Mouse (Mus musculus) hindbrain, embryonic 11.5 days (tissue): ENCODE measurements around the gene Ccdc88c. TPM values are rescaled to one million over a fixed set of nuclear protein-coding genes. Genes with fewer than 3 reads are reported as not detected.

Experiments
- ATAC-seq: fragments of 200-750 bp; cut with Nextera tagmentation; 2 replicates; pipeline ENCODE4 v1.8.0; 2017; ENCODE audit warnings: mild to moderate bottlenecking, moderate TSS enrichment, moderate library complexity; ENCODE audit not compliant: low FRiP score
- DNase-seq: peaks from one replicate; pipeline ENCODE4 v3.0.0-alpha.2; 2015; ENCODE audit warnings: low spot score
- H3K27ac ChIP-seq: fragments of 300-500 bp; sonication (generic); 2 replicates; pipeline ENCODE4 v1.5.1; 2014; ENCODE audit warnings: mild to moderate bottlenecking, low read depth, low read length
- H3K27me3 ChIP-seq: fragments of 300-500 bp; sonication (generic); 2 replicates; pipeline ENCODE4 v1.6.1; 2014; ENCODE audit warnings: mild to moderate bottlenecking, low read length, moderate library complexity, mixed read lengths; ENCODE audit not compliant: control insufficient read depth, insufficient read depth
- H3K36me3 ChIP-seq: fragments of 300-500 bp; sonication (generic); 2 replicates; pipeline ENCODE4 v1.6.1; 2014; ENCODE audit warnings: mild to moderate bottlenecking, low read length, moderate library complexity, mixed read lengths; ENCODE audit not compliant: control insufficient read depth, insufficient read depth
- H3K4me1 ChIP-seq: fragments of 300-500 bp; sonication (generic); replicated peaks from 2 replicates; pipeline ENCODE4 v1.6.1; 2014; ENCODE audit warnings: low read length, mixed read lengths; ENCODE audit not compliant: control insufficient read depth, insufficient read depth
- H3K4me2 ChIP-seq: fragments of 300-500 bp; sonication (generic); replicated peaks from 2 replicates; pipeline ENCODE4 v1.6.1; 2014; ENCODE audit warnings: mild to moderate bottlenecking, low read depth, low read length
- H3K4me3 ChIP-seq: fragments of 300-500 bp; sonication (generic); 2 replicates; pipeline ENCODE4 v1.5.1; 2014; ENCODE audit warnings: low read depth, low read length
- H3K9ac ChIP-seq: fragments of 300-500 bp; sonication (generic); 2 replicates; pipeline ENCODE4 v1.6.1; 2014; ENCODE audit warnings: low read depth, low read length
- H3K9me3 ChIP-seq: fragments of 300-500 bp; sonication (generic); 2 replicates; pipeline ENCODE4 v1.6.1; 2016; ENCODE audit warnings: low read length; ENCODE audit not compliant: control insufficient read depth
- WGBS: fragments of 180-500 bp; shearing (Covaris S2); extraction: QIAGEN DNeasy Blood & Tissue Kit; methylation state at CpG from one replicate; pipeline ENCODE4 v1.1.7; 2014; 5-methylcytosine and 5-hydroxymethylcytosine counted together
- polyA plus RNA-seq: library from polyadenylated mRNA; unstranded; fragments of >200 nt; fragmentation: Nextera tagmentation; extraction: Ambion mirVana; gene quantifications from 2 replicates; pipeline ENCODE4 v1.2.1, GENCODE M21; 2014

Gene Ccdc88c
- polyA plus RNA-seq, 1 experiment from 2014 or later: 14.1 TPM

GRCm38 (mm10) chr12:100887801-100888258, 141.0 kb downstream of the Ccdc88c start:
- H3K4me2 ChIP-seq: no peak overlapping the region
- H3K36me3 ChIP-seq: no peaks in the 10 kb centered on the region
- no peaks in the 10 kb centered on the region for H3K4me1 ChIP-seq
- ATAC-seq (no peak), DNase-seq (no peak)
- H3K4me3 ChIP-seq: no peak overlapping the region
- WGBS: 46% methylated on average over 12 of the region's 12 CpGs
- H3K27me3 ChIP-seq: no peaks in the 10 kb centered on the region
- H3K9ac ChIP-seq: no peak overlapping the region
- no peaks in the 10 kb centered on the region for H3K9me3 ChIP-seq
- no peak overlapping the region for H3K27ac ChIP-seq

- H3K27ac ChIP-seq: no peak overlapping the region
- H3K4me2 ChIP-seq: no peak overlapping the region
- WGBS: 89% methylated on average over 4 of the region's 4 CpGs
- H3K4me3 ChIP-seq: no peak overlapping the region
- DNase-seq: no peak
- H3K9ac ChIP-seq: no peak overlapping the region
- H3K9me3 ChIP-seq: no peaks in the 10 kb centered on the region
- H3K4me1 ChIP-seq: no peaks in the 10 kb centered on the region
- H3K36me3 ChIP-seq: no peaks in the 10 kb centered on the region
- no peaks in the 10 kb centered on the region for H3K27me3 ChIP-seq
- ATAC-seq: no peak
These were observed 142.0 kb downstream of the Ccdc88c start for GRCm38 (mm10) chr12:100886877-100887276.

- H3K9ac ChIP-seq: no peak overlapping the region
- H3K9me3 ChIP-seq: no peaks in the 10 kb centered on the region
- H3K36me3 ChIP-seq: no peaks in the 10 kb centered on the region
- no peaks in the 10 kb centered on the region for H3K4me1 ChIP-seq
- H3K27ac ChIP-seq: no peak overlapping the region
- ATAC-seq (no peak), DNase-seq (no peak)
- H3K27me3 ChIP-seq: no peaks in the 10 kb centered on the region
- no peak overlapping the region for H3K4me3 ChIP-seq
- 94% methylated on average over 3 of the region's 3 CpGs for WGBS
- H3K4me2 ChIP-seq: no peak overlapping the region
These were observed 143.3 kb downstream of the Ccdc88c start for GRCm38 (mm10) chr12:100885585-100885984.

GRCm38 (mm10) chr12:100883168-100883567, 145.7 kb downstream of the Ccdc88c start:
- H3K4me1 ChIP-seq: no peaks in the 10 kb centered on the region
- no peaks in the 10 kb centered on the region for H3K36me3 ChIP-seq
- H3K4me3 ChIP-seq: no peak overlapping the region
- no peak overlapping the region for H3K4me2 ChIP-seq
- H3K9me3 ChIP-seq: no peaks in the 10 kb centered on the region
- WGBS: 81% methylated on average over 7 of the region's 7 CpGs
- ATAC-seq: no peak
- no peak overlapping the region for H3K9ac ChIP-seq
- no peak for DNase-seq
- H3K27ac ChIP-seq: no peak overlapping the region
- no peaks in the 10 kb centered on the region for H3K27me3 ChIP-seq

GRCm38 (mm10) chr12:100878556-100878955, 150.3 kb downstream of the Ccdc88c start:
- Histone ChIP-seq H3K9ac (no peak overlapping the region), H3K9me3 (no peaks in the 10 kb centered on the region), H3K27ac (no peak overlapping the region), H3K4me2 (no peak overlapping the region), H3K27me3 (no peaks in the 10 kb centered on the region), H3K4me3 (no peak overlapping the region), H3K4me1 (no peaks in the 10 kb centered on the region), H3K36me3 (no peaks in the 10 kb centered on the region)
- no peak for DNase-seq
- 93% methylated on average over 16 of the region's 16 CpGs for WGBS
- no peak for ATAC-seq

- no peak for ATAC-seq
- no peaks in the 10 kb centered on the region for H3K9me3 ChIP-seq
- no peaks in the 10 kb centered on the region for H3K27me3 ChIP-seq
- H3K4me3 ChIP-seq: no peak overlapping the region
- WGBS: 86% methylated on average over 6 of the region's 6 CpGs
- DNase-seq: no peak
- no peak overlapping the region for H3K9ac ChIP-seq
- no peak overlapping the region for H3K4me2 ChIP-seq
- H3K36me3 ChIP-seq: no peaks in the 10 kb centered on the region
- no peaks in the 10 kb centered on the region for H3K4me1 ChIP-seq
- H3K27ac ChIP-seq: no peak overlapping the region
These were observed 150.9 kb downstream of the Ccdc88c start for GRCm38 (mm10) chr12:100877936-100878335.

GRCm38 (mm10) chr12:100875960-100876359, 152.9 kb downstream of the Ccdc88c start:
- Histone ChIP-seq H3K27ac (no peak overlapping the region), H3K4me1 (no peaks in the 10 kb centered on the region), H3K9ac (no peak overlapping the region), H3K4me3 (no peak overlapping the region), H3K27me3 (no peaks in the 10 kb centered on the region), H3K4me2 (no peak overlapping the region), H3K36me3 (no peaks in the 10 kb centered on the region), H3K9me3 (no peaks in the 10 kb centered on the region)
- WGBS: 89% methylated on average over 5 of the region's 6 CpGs
- no peak for ATAC-seq
- DNase-seq: no peak

- no peak overlapping the region for H3K27ac ChIP-seq
- H3K4me3 ChIP-seq: no peak overlapping the region
- no peak overlapping the region for H3K4me2 ChIP-seq
- WGBS: 63% methylated on average over 3 of the region's 3 CpGs
- ATAC-seq (no peak), DNase-seq (no peak)
- no peaks in the 10 kb centered on the region for H3K27me3 ChIP-seq
- H3K9ac ChIP-seq: no peak overlapping the region
- H3K36me3 ChIP-seq: no peaks in the 10 kb centered on the region
- H3K9me3 ChIP-seq: no peaks in the 10 kb centered on the region
- H3K4me1 ChIP-seq: no peaks in the 10 kb centered on the region
These were observed 153.3 kb downstream of the Ccdc88c start for GRCm38 (mm10) chr12:100875553-100875952.

GRCm38 (mm10) chr12:100873612-100874011, 155.2 kb downstream of the Ccdc88c start:
- H3K4me3 ChIP-seq: no peak overlapping the region
- H3K36me3 ChIP-seq: no peaks in the 10 kb centered on the region
- no peak for DNase-seq
- no peaks in the 10 kb centered on the region for H3K4me1 ChIP-seq
- no peak overlapping the region for H3K4me2 ChIP-seq
- no peak for ATAC-seq
- H3K9ac ChIP-seq: no peak overlapping the region
- no peaks in the 10 kb centered on the region for H3K9me3 ChIP-seq
- no peak overlapping the region for H3K27ac ChIP-seq
- H3K27me3 ChIP-seq: no peaks in the 10 kb centered on the region
- WGBS: 81% methylated on average over 3 of the region's 3 CpGs
